Mouse (Mus musculus) midbrain, embryonic 15.5 days (tissue): ENCODE data around the gene Clip1. TPM values are rescaled to one million over a fixed set of nuclear protein-coding genes. Genes with fewer than 3 reads are reported as not detected.

Experiments used
- ATAC-seq: fragments of 200-750 bp; cut with Nextera tagmentation; replicated peaks from 2 replicates; pipeline ENCODE4 v1.8.0; 2017; ENCODE audit warnings: moderate TSS enrichment
- H3K27ac ChIP-seq: fragments of 300-500 bp; sonication (generic); 2 replicates; pipeline ENCODE4 v1.5.1; 2015; ENCODE audit warnings: mild to moderate bottlenecking, inconsistent platforms
- H3K27me3 ChIP-seq: fragments of 300-500 bp; sonication (generic); replicated peaks from 2 replicates; pipeline ENCODE4 v1.6.1; 2015; ENCODE audit warnings: inconsistent platforms
- H3K36me3 ChIP-seq: fragments of 300-500 bp; sonication (generic); replicated peaks from 2 replicates; pipeline ENCODE4 v1.6.1; 2015; ENCODE audit warnings: inconsistent platforms
- H3K4me1 ChIP-seq: fragments of 300-500 bp; sonication (generic); 2 replicates; pipeline ENCODE4 v1.6.1; 2015; ENCODE audit warnings: inconsistent platforms
- H3K4me2 ChIP-seq: fragments of 300-500 bp; sonication (generic); 2 replicates; pipeline ENCODE4 v1.6.1; 2015; ENCODE audit warnings: inconsistent platforms, mild to moderate bottlenecking, moderate library complexity
- H3K4me3 ChIP-seq: fragments of 300-500 bp; sonication (generic); 2 replicates; pipeline ENCODE4 v1.5.1; 2015; ENCODE audit warnings: mild to moderate bottlenecking, inconsistent platforms
- H3K9ac ChIP-seq: fragments of 300-500 bp; sonication (generic); 2 replicates; pipeline ENCODE4 v1.6.1; 2015; ENCODE audit warnings: mild to moderate bottlenecking, inconsistent platforms
- H3K9me3 ChIP-seq: fragments of 300-500 bp; sonication (generic); 2 replicates; pipeline ENCODE4 v1.6.1; 2016; ENCODE audit warnings: inconsistent platforms
- WGBS: fragments of 180-500 bp; shearing (Covaris S2); methylation state at CpG from one replicate; pipeline ENCODE4 v1.1.7; 2015; ENCODE audit warnings: mixed read lengths; 5-methylcytosine and 5-hydroxymethylcytosine counted together
- polyA plus RNA-seq: library from polyadenylated mRNA; unstranded; fragments of >200 nt; fragmentation: Nextera tagmentation; extraction: Ambion mirVana; gene quantifications from 2 replicates; pipeline ENCODE4 v1.2.1, GENCODE M21; 2015

Clip1 gene
- polyA plus RNA-seq, 1 experiment from 2014 or later, result 91.5 TPM

DNA sequence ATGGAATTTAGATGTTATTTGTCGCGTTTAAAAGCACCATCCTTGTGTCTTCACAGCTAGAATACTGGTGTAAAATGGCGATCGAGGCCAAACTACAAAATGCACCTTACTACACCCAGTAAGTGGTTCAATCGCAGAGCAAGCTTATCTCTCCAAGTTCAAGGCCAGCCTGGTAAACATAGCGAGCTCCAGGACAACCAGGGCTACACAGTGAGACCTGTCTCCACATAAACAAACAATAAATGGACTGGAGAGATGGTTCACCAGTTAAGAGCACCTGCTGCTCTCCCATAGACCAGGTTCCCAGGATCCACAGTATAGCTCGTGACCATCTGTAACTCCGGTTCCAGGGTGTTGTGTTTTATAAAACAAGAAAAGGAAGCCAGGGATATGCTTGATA is 111.1 kb downstream of the Clip1 start:
- Histone ChIP-seq H3K27ac (no peak overlapping the region), H3K4me2 (peak overlapping the region; percentile 94), H3K27me3 (no peaks in the 10 kb centered on the region), H3K9me3 (no peaks in the 10 kb centered on the region), H3K36me3 (peaks cover 16% of the 10 kb centered on the region; the same call in 1 of the 2 replicates), H3K4me1 (peaks cover 14% of the 10 kb centered on the region), H3K4me3 (peak overlapping the region; percentile 71), H3K9ac (no peak overlapping the region)
- 68% methylated on average over 8 of the region's 8 CpGs for WGBS
- peak; percentile 44 for ATAC-seq

GRCm38 (mm10) chr5:123572357-123573186 is 111.8 kb downstream of the Clip1 start, which contains the start of gene Vps33a:
Vps33a (minus strand) TSS chr5:123573038.
- Histone ChIP-seq H3K27ac (peak within 1 kb of the TSS; percentile 78), H3K4me3 (peak within 1 kb of the TSS; percentile 71), H3K27me3 (no peaks in the 10 kb centered on the region), H3K4me2 (peak within 1 kb of the TSS; percentile 94), H3K9ac (peak within 1 kb of the TSS; percentile 76), H3K36me3 (peaks cover 14% of the 10 kb centered on the region; the same call in 1 of the 2 replicates), H3K9me3 (no peaks in the 10 kb centered on the region), H3K4me1 (peaks cover 14% of the 10 kb centered on the region)
- peak; percentile 91 for ATAC-seq
- under 1% methylated on average over 54 of the region's 54 CpGs for WGBS

DNA sequence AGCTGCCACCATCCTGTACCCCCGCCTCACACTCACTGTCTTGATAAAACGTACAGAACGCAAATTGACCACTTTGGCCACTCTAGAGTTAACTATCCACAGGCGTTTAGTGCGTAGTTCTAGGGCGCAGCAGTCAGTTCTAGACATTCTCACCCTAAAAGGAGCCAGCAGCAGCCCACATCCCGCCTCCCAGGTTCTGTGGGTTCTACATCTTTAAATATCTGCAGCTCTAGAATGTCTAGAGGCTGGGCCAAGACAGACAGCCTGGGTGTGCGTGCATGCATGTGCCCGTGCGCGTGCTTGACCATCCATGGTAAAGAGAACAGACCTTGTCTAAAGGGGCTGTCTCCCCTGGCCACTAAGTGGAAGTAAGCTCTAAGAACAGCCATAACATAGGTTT is 123.3 kb downstream of the Clip1 start:
- ATAC-seq, result no peak
- Histone ChIP-seq H3K4me1 (no peaks in the 10 kb centered on the region), H3K27me3 (no peaks in the 10 kb centered on the region), H3K9me3 (no peaks in the 10 kb centered on the region), H3K36me3 (peaks cover 78% of the 10 kb centered on the region), H3K27ac (no peak overlapping the region), H3K4me2 (no peak overlapping the region), H3K9ac (no peak overlapping the region), H3K4me3 (no peak overlapping the region)
- WGBS, result 94% methylated on average over 11 of the region's 11 CpGs

DNA sequence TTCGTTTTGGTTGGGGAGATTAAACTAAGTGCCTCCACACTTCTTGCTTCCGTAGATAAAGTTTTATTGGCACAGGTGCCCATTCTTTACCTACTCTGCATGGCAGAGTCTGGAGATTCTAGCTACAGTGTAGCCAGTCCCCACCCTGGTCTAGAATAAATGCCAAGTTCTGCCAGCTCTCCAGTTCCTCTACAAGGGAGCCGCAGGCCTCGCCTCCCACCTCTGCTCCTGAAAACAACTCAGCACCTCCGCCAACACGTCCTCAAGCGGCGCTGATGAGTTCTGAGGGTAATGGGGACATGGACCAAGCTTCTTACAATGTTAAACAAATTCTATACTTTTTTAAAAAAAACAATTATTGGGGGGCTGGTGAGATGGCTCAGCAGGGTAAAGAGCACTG is 124.8 kb downstream of the Clip1 start:
- WGBS, result 95% methylated on average over 8 of the region's 8 CpGs
- ATAC-seq, result no peak
- Histone ChIP-seq H3K27ac (no peak overlapping the region), H3K9ac (no peak overlapping the region), H3K4me1 (no peaks in the 10 kb centered on the region), H3K9me3 (no peaks in the 10 kb centered on the region), H3K4me3 (no peak overlapping the region), H3K36me3 (peaks cover 70% of the 10 kb centered on the region), H3K4me2 (no peak overlapping the region), H3K27me3 (no peaks in the 10 kb centered on the region)

DNA sequence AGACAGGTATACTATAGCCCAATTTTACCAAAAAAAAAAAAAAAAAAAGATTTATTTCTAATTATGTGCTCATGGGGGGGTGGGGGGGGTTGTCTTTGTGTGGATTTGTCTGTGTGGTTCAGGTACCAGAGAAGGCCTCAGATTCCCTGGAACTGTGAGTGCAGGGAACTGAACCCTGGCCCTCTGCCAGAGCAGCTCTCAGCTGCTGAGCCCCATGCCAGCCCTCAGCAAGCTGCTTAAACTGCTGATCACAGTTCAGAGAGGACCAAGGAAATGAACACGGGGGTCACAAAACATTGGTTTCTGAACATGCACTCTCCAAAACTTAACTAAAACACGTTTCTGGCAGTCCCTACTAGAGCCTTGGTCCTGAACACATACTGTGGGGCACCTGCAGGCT is 128.0 kb downstream of the Clip1 start:
- ATAC-seq, result no peak

DNA sequence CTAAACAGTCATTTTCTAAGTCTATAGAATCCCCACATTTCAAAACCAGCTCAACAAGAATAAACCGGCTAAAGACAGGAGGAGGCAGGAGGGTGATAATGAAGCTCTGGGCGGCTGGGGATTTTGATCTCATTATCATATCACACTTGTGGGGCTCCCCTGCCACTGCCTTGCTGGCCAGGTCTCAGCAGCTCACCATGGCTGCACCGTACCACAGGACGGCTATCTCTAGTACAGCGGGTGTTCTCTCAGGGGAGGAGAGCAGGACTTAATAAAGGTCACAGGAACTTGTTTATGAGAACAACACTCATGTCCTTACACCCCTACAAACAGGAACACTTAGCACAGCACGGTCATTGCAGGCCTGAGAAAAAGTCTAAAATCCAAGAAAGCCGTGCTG is 128.7 kb downstream of the Clip1 start:
- peaks cover 36% of the 10 kb centered on the region for H3K36me3 ChIP-seq
- no peaks in the 10 kb centered on the region for H3K9me3 ChIP-seq
- H3K27ac ChIP-seq, result no peak overlapping the region
- no peak overlapping the region for H3K9ac ChIP-seq
- ATAC-seq, result no peak
- WGBS, result 92% methylated on average over 7 of the region's 7 CpGs
- H3K4me1 ChIP-seq, result no peaks in the 10 kb centered on the region
- no peak overlapping the region for H3K4me2 ChIP-seq
- H3K4me3 ChIP-seq, result no peak overlapping the region
- no peaks in the 10 kb centered on the region for H3K27me3 ChIP-seq

More for the DNA sequence above, 128.0 kb downstream of the Clip1 start:
- no peak overlapping the region for H3K27ac ChIP-seq
- no peak overlapping the region for H3K4me3 ChIP-seq
- H3K4me1 ChIP-seq, result no peaks in the 10 kb centered on the region
- H3K36me3 ChIP-seq, result peaks cover 44% of the 10 kb centered on the region
- no peaks in the 10 kb centered on the region for H3K27me3 ChIP-seq
- WGBS, result 77% methylated on average over 2 of the region's 2 CpGs
- no peak overlapping the region for H3K9ac ChIP-seq
- no peaks in the 10 kb centered on the region for H3K9me3 ChIP-seq
- H3K4me2 ChIP-seq, result no peak overlapping the region

- Histone ChIP-seq H3K4me1 (no peaks in the 10 kb centered on the region), H3K4me2 (no peak overlapping the region), H3K9me3 (no peaks in the 10 kb centered on the region), H3K9ac (no peak overlapping the region), H3K36me3 (peaks cover 73% of the 10 kb centered on the region), H3K27ac (no peak overlapping the region), H3K4me3 (no peak overlapping the region), H3K27me3 (no peaks in the 10 kb centered on the region)
- 96% methylated on average over 10 of the region's 10 CpGs for WGBS
- ATAC-seq, result no peak
Observed at GRCm38 (mm10) chr5:123533801-123534200, 150.6 kb downstream of the Clip1 start.

- Histone ChIP-seq H3K9ac (no peak overlapping the region), H3K36me3 (peaks cover 54% of the 10 kb centered on the region), H3K27me3 (no peaks in the 10 kb centered on the region), H3K4me1 (no peaks in the 10 kb centered on the region), H3K9me3 (no peaks in the 10 kb centered on the region), H3K27ac (no peak overlapping the region), H3K4me2 (no peak overlapping the region), H3K4me3 (no peak overlapping the region)
- ATAC-seq, result no peak
- 91% methylated on average over 8 of the region's 8 CpGs for WGBS
Observed at GRCm38 (mm10) chr5:123530056-123530455, 154.4 kb downstream of the Clip1 start.

- Histone ChIP-seq H3K9me3 (no peaks in the 10 kb centered on the region), H3K4me1 (peaks cover 5% of the 10 kb centered on the region), H3K36me3 (peaks cover 45% of the 10 kb centered on the region), H3K4me2 (no peak overlapping the region), H3K27me3 (no peaks in the 10 kb centered on the region), H3K27ac (no peak overlapping the region), H3K9ac (no peak overlapping the region), H3K4me3 (no peak overlapping the region)
- no peak for ATAC-seq
- 84% methylated on average over 7 of the region's 7 CpGs for WGBS
Observed at GRCm38 (mm10) chr5:123528641-123529040, 155.8 kb downstream of the Clip1 start.

Other genes starting within 250 kb of the Clip1 start
- gene Lrrc43, start 195.3 kb downstream of the Clip1 start, polyA plus RNA-seq, result 0.89 and 1.1 TPM in 2 replicates
- gene Il31, start 195.1 kb downstream of the Clip1 start, polyA plus RNA-seq, result not detected in 2 replicates
- 1.0 and 1.3 TPM in 2 replicates for gene B3gnt4, start 174.2 kb downstream of the Clip1 start, polyA plus RNA-seq
- 110 and 115 TPM in 2 replicates for gene Diablo, start 160.4 kb downstream of the Clip1 start, polyA plus RNA-seq
- 1.1 and 1.5 TPM in 2 replicates for gene Gm49027, start 159.1 kb downstream of the Clip1 start, polyA plus RNA-seq
- 46.4 and 47.2 TPM in 2 replicates for gene Vps33a, start 111.6 kb downstream of the Clip1 start, polyA plus RNA-seq
- gene Zcchc8, start 36.5 kb upstream of the Clip1 start, polyA plus RNA-seq, result 68.0 and 69.7 TPM in 2 replicates
- 127 and 147 TPM in 2 replicates for gene Rsrc2, start 64.8 kb upstream of the Clip1 start, polyA plus RNA-seq
- gene Kntc1, start 65.1 kb upstream of the Clip1 start, polyA plus RNA-seq, result 3.8 and 3.9 TPM in 2 replicates
- not detected in 2 replicates for gene Hcar2, start 180.9 kb upstream of the Clip1 start, polyA plus RNA-seq
- gene Hcar1, start 195.4 kb upstream of the Clip1 start, polyA plus RNA-seq, result 0.65 and 1.1 TPM in 2 replicates
- gene Denr, start 222.6 kb upstream of the Clip1 start, polyA plus RNA-seq, result 114 and 129 TPM in 2 replicates
- gene Gm43518, start 242.8 kb upstream of the Clip1 start, polyA plus RNA-seq, result 5.4 and 7.6 TPM in 2 replicates
- gene Ccdc62, start 246.1 kb upstream of the Clip1 start, polyA plus RNA-seq, result 4.4 and 6.7 TPM in 2 replicates